Mouse (Mus musculus) embryo, embryonic 11 days (tissue): ENCODE results near the gene Agap1.
"Not testable (repeated sequence)": the region's sequence is repeated elsewhere in the genome, so short reads cannot be mapped to it uniquely, and the experiment has no call there.

Source experiments
- DNase-seq: peaks from one replicate; pipeline ENCODE4 v3.0.0-alpha.2; 2015

Gene Agap1

GRCm38 (mm10) chr1:89461881-89462280 lies 7.3 kb downstream of the Agap1 start:
- no peak for DNase-seq

- peak; percentile 49 for DNase-seq
These were observed 8.5 kb downstream of the Agap1 start for GRCm38 (mm10) chr1:89463138-89463537.

- DNase-seq = no peak
These were observed 10.9 kb downstream of the Agap1 start for GRCm38 (mm10) chr1:89465417-89466002.

- DNase-seq = peak; percentile 50
These were observed 12.9 kb downstream of the Agap1 start for GRCm38 (mm10) chr1:89467321-89468069.

- no peak for DNase-seq
These were observed 13.5 kb downstream of the Agap1 start for GRCm38 (mm10) chr1:89468141-89468540.

GRCm38 (mm10) chr1:89471430-89471829 lies 16.8 kb downstream of the Agap1 start:
- DNase-seq = no peak

GRCm38 (mm10) chr1:89471891-89472290 lies 17.3 kb downstream of the Agap1 start:
- no peak for DNase-seq

- DNase-seq = no peak
These were observed 19.3 kb downstream of the Agap1 start for GRCm38 (mm10) chr1:89473946-89474345.

GRCm38 (mm10) chr1:89474853-89475252 lies 20.2 kb downstream of the Agap1 start:
- no peak for DNase-seq

GRCm38 (mm10) chr1:89477033-89477432 lies 22.4 kb downstream of the Agap1 start:
- no peak for DNase-seq

GRCm38 (mm10) chr1:89478571-89479460 lies 24.2 kb downstream of the Agap1 start:
- no peak for DNase-seq

- DNase-seq = no peak
These were observed 26.5 kb downstream of the Agap1 start for GRCm38 (mm10) chr1:89481154-89481553.

- DNase-seq = no peak
These were observed 28.2 kb downstream of the Agap1 start for GRCm38 (mm10) chr1:89482812-89483211.

GRCm38 (mm10) chr1:89486891-89487290 lies 32.3 kb downstream of the Agap1 start:
- no peak for DNase-seq

GRCm38 (mm10) chr1:89489111-89489971 lies 34.7 kb downstream of the Agap1 start:
- DNase-seq = no peak

- DNase-seq = no peak
These were observed 38.6 kb downstream of the Agap1 start for GRCm38 (mm10) chr1:89493177-89493576.

GRCm38 (mm10) chr1:89494816-89495215 lies 40.2 kb downstream of the Agap1 start:
- DNase-seq = no peak

GRCm38 (mm10) chr1:89496204-89496603 lies 41.6 kb downstream of the Agap1 start:
- no peak for DNase-seq

GRCm38 (mm10) chr1:89500925-89501324 lies 46.3 kb downstream of the Agap1 start:
- no peak for DNase-seq

- DNase-seq = no peak
These were observed 46.7 kb downstream of the Agap1 start for GRCm38 (mm10) chr1:89501346-89501745.

GRCm38 (mm10) chr1:89501891-89502290 lies 47.3 kb downstream of the Agap1 start:
- not testable (repeated sequence) for DNase-seq

GRCm38 (mm10) chr1:89509196-89509595 lies 54.6 kb downstream of the Agap1 start:
- no peak for DNase-seq
